Mouse (Mus musculus) embryonic facial prominence, embryonic 11.5 days (tissue): ENCODE results near the gene Fras1. TPM values are rescaled to one million over a fixed set of nuclear protein-coding genes. Genes with fewer than 3 reads are reported as not detected.

Experiments
- ATAC-seq: fragments of 200-750 bp; cut with Nextera tagmentation; replicated peaks from 2 replicates; pipeline ENCODE4 v1.8.0; 2017; ENCODE audit warnings: low read depth; ENCODE audit not compliant: insufficient number of reproducible peaks, low FRiP score, low TSS enrichment
- DNase-seq: peaks from one replicate; pipeline ENCODE4 v3.0.0-alpha.2; 2015; ENCODE audit warnings: low spot score
- H3K27ac ChIP-seq: fragments of 300-500 bp; sonication (generic); replicated peaks from 2 replicates; pipeline ENCODE4 v1.5.1; 2014; ENCODE audit warnings: mild to moderate bottlenecking, low read depth, low read length, control low read depth
- H3K27me3 ChIP-seq: fragments of 300-500 bp; sonication (generic); 2 replicates; pipeline ENCODE4 v1.6.1; 2014; ENCODE audit warnings: mild to moderate bottlenecking, low read length, moderate library complexity, mixed read lengths; ENCODE audit not compliant: control insufficient read depth, insufficient read depth
- H3K36me3 ChIP-seq: fragments of 300-500 bp; sonication (generic); replicated peaks from 2 replicates; pipeline ENCODE4 v1.6.1; 2014; ENCODE audit warnings: low read depth, mild to moderate bottlenecking, low read length, moderate library complexity, mixed read lengths; ENCODE audit not compliant: control insufficient read depth, insufficient read depth
- H3K4me1 ChIP-seq: fragments of 300-500 bp; sonication (generic); 2 replicates; pipeline ENCODE4 v1.6.1; 2014; ENCODE audit warnings: low read length, mixed read lengths; ENCODE audit not compliant: control insufficient read depth, insufficient read depth
- H3K4me2 ChIP-seq: fragments of 300-500 bp; sonication (generic); 2 replicates; pipeline ENCODE4 v1.6.1; 2014; ENCODE audit warnings: low read depth, mild to moderate bottlenecking, control low read depth, low read length, moderate library complexity
- H3K4me3 ChIP-seq: fragments of 300-500 bp; sonication (generic); 2 replicates; pipeline ENCODE4 v1.5.1; 2014; ENCODE audit warnings: low read depth, low read length, control low read depth
- H3K9ac ChIP-seq: fragments of 300-500 bp; sonication (generic); replicated peaks from 2 replicates; pipeline ENCODE4 v1.6.1; 2014; ENCODE audit warnings: mild to moderate bottlenecking, control low read depth, low read length
- H3K9me3 ChIP-seq: fragments of 300-500 bp; sonication (generic); replicated peaks from 2 replicates; pipeline ENCODE4 v1.6.1; 2016; ENCODE audit warnings: mild to moderate bottlenecking, low read length, inconsistent platforms, mixed read lengths; ENCODE audit not compliant: control insufficient read depth
- WGBS: fragments of 180-500 bp; shearing (Covaris S2); extraction: QIAGEN DNeasy Blood & Tissue Kit; methylation state at CpG from one replicate; pipeline ENCODE4 v1.1.7; 2014; 5-methylcytosine and 5-hydroxymethylcytosine counted together
- polyA plus RNA-seq: library from polyadenylated mRNA; unstranded; fragments of >200 nt; fragmentation: Nextera tagmentation; extraction: Ambion mirVana; gene quantifications from 2 replicates; pipeline ENCODE4 v1.2.1, GENCODE M21; 2014

Gene Fras1
- polyA plus RNA-seq, 1 experiment from 2014 or later: 15.3 TPM

DNA sequence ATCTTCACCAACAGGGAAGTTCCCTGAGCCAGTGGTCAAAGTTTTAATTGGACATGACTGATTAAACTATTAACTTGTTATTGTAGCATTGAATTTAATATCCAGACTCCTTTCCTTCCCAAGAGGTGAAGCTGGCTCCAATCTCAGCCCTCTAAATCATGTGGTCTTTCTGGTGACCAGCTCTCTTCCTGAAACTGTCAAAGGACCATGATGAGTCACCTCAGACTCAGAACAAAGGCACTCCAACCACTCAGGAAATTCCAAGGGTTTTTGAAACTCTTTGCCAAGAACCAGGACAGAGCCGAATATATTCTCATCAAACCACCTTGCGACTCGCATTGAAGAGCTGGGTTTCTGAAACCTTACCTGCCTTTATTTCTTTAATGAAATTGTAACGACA is 430.5 kb downstream of the Fras1 start:
- Histone ChIP-seq H3K36me3 (no peaks in the 10 kb centered on the region), H3K9me3 (no peaks in the 10 kb centered on the region), H3K27me3 (no peaks in the 10 kb centered on the region), H3K4me3 (no peak overlapping the region), H3K27ac (no peak overlapping the region), H3K4me2 (no peak overlapping the region), H3K4me1 (no peaks in the 10 kb centered on the region; the same call in 1 of the 2 replicates), H3K9ac (no peak overlapping the region)
- DNase-seq (no peak), ATAC-seq (no peak)
- WGBS: 86% methylated on average over 4 of the region's 4 CpGs

- Histone ChIP-seq H3K27ac (no peak overlapping the region), H3K4me1 (no peaks in the 10 kb centered on the region; the same call in 1 of the 2 replicates), H3K27me3 (no peaks in the 10 kb centered on the region), H3K9me3 (no peaks in the 10 kb centered on the region), H3K4me2 (no peak overlapping the region), H3K36me3 (no peaks in the 10 kb centered on the region), H3K9ac (no peak overlapping the region), H3K4me3 (no peak overlapping the region)
- ATAC-seq: no peak
- 63% methylated on average over 3 of the region's 3 CpGs for WGBS
- no peak for DNase-seq
Observed at GRCm38 (mm10) chr5:96804813-96805212, 431.1 kb downstream of the Fras1 start.

DNA sequence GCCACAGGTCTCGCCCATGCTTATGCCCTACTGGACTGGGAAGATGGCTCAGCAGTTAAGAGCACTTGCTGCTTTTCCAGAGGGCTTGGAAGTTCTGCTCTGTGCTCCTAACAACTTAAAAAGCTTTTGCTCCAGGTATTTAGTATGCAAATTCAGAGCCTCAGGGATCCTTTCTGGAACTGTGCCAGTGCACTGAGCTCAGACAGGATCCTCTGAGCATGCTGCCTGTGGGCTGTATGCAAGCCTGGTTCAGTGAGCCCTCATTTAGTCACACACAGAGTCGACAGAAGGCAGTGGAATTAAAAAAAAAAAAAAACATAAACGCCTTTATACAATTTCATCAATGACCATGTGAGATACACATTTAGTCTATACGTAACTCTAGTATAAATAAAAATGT is 436.9 kb downstream of the Fras1 start:
- Histone ChIP-seq H3K4me1 (no peaks in the 10 kb centered on the region), H3K36me3 (no peaks in the 10 kb centered on the region), H3K27me3 (no peaks in the 10 kb centered on the region), H3K9me3 (no peaks in the 10 kb centered on the region), H3K4me3 (no peak overlapping the region), H3K4me2 (no peak overlapping the region), H3K9ac (no peak overlapping the region), H3K27ac (no peak overlapping the region)
- WGBS: 74% methylated on average over 4 of the region's 4 CpGs
- ATAC-seq (no peak), DNase-seq (no peak)

DNA sequence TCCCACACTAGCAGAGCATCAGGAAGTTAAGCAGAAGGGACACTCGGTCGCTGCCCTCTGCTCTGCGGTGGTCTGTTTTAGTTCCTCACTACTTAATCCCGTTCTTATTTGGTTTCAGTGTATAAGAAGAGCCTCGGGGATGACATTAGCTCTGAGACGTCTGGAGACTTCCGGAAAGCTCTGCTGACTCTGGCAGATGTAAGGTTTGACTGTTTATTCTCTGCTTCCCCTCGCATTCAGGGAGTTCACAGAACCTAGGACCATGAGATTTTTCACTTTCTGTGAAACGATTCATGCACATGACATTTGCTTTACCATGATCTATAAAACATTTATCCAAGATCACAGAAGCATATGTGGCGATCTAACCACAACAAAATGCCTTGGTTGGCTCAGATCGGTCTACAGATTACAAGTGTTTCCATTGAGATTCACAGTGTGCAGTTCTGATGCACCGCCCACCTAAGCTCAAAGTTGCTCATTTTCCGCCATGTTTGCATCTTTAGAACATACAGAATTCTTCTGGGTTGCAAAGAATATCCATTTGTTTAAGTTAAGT is 451.1 kb downstream of the Fras1 start:
- ATAC-seq (no peak), DNase-seq (no peak)
- no peaks in the 10 kb centered on the region for H3K36me3 ChIP-seq
- H3K9ac ChIP-seq: no peak overlapping the region
- H3K9me3 ChIP-seq: no peaks in the 10 kb centered on the region
- no peaks in the 10 kb centered on the region for H3K4me1 ChIP-seq
- H3K27ac ChIP-seq: no peak overlapping the region
- WGBS: 88% methylated on average over 13 of the region's 13 CpGs
- H3K4me3 ChIP-seq: no peak overlapping the region
- H3K4me2 ChIP-seq: no peak overlapping the region
- H3K27me3 ChIP-seq: no peaks in the 10 kb centered on the region

GRCm38 (mm10) chr5:96827176-96827575 is 453.4 kb downstream of the Fras1 start:
- 50% methylated on average over 1 of the region's 1 CpGs for WGBS
- Histone ChIP-seq H3K4me2 (no peak overlapping the region), H3K4me1 (no peaks in the 10 kb centered on the region), H3K27ac (no peak overlapping the region), H3K9me3 (no peaks in the 10 kb centered on the region), H3K9ac (no peak overlapping the region), H3K4me3 (no peak overlapping the region), H3K36me3 (no peaks in the 10 kb centered on the region), H3K27me3 (no peaks in the 10 kb centered on the region)
- ATAC-seq: no peak
- DNase-seq: no peak

Other genes with a start within 250 kb of the Fras1 start
- 13.7 and 13.8 TPM in 2 replicates for gene Cnot6l, start 209.8 kb upstream of the Fras1 start, polyA plus RNA-seq
- 26.5 and 29.7 TPM in 2 replicates for gene Mrpl1, start 164.5 kb upstream of the Fras1 start, polyA plus RNA-seq